ENCODE assay signal across 20 mouse cellular contexts in genomic region chr6:136946241-136946640, GRCm38 (mm10). TPM values are rescaled to one million over a fixed set of nuclear protein-coding genes. Genes with fewer than 3 reads are reported as not detected.
A peak's percentile ranks its signal among the peaks of the same experiment; 100 is the strongest.
DNase-seq lines count a peak whose midpoint lies in the region; ATAC-seq and TF ChIP-seq lines count a peak whose summit lies in the region.
"Had no signal": no experiment of that assay in that cellular context is flagged by ENCODE, and none has a peak within 500 bp of the region (broad histone marks: within the 10 kb centered on the region; RNA-seq: fewer than 3 reads in every experiment).

No protein-coding gene starts in this region.

- no peak overlapping the region for H3K4me2 ChIP-seq in intestine, embryonic 15.5 days (replicated peaks)
- H3K4me2 ChIP-seq in midbrain, postnatal 0 days (ENCODE audit: low read depth, low read length, poor library complexity, severe bottlenecking): no peak overlapping the region
- H3K4me2 ChIP-seq: forebrain, embryonic 12.5 days; heart, embryonic 11.5 days; liver, embryonic 12.5 days; neural tube, embryonic 12.5 days had no signal

- H3K4me1 ChIP-seq in heart, embryonic 10.5 days: peaks cover 17% of the 10 kb centered on the region
- peaks cover 22% of the 10 kb centered on the region; the same call in 1 of the 2 replicates for H3K4me1 ChIP-seq in spleen, adult 2 months (ENCODE audit: control insufficient read depth, insufficient read depth, insufficient read length)
- H3K4me1 ChIP-seq in intestine, embryonic 15.5 days (replicated peaks): peaks cover 6% of the 10 kb centered on the region; the same call in 1 of the 2 replicates
- no peaks in the 10 kb centered on the region for H3K4me1 ChIP-seq in midbrain, postnatal 0 days (ENCODE audit: insufficient read depth, low read length)

- TF ChIP-seq CTCF in spleen, adult 2 months (IDR thresholded peaks at IDR 0.05; ENCODE audit: extremely low read depth, insufficient read depth, insufficient read length, insufficient replicate concordance): no peak
- TF ChIP-seq CTCF in midbrain, postnatal 0 days (IDR thresholded peaks at IDR 0.05): no peak

- H3K36me3 ChIP-seq in heart, embryonic 10.5 days: no peaks in the 10 kb centered on the region
- no peaks in the 10 kb centered on the region for H3K36me3 ChIP-seq in spleen, adult 2 months (ENCODE audit: control insufficient read depth, insufficient read depth, low read length)
- no peaks in the 10 kb centered on the region for H3K36me3 ChIP-seq in intestine, embryonic 15.5 days
- no peaks in the 10 kb centered on the region for H3K36me3 ChIP-seq in midbrain, postnatal 0 days (ENCODE audit: insufficient read depth, low read length)
- H3K36me3 ChIP-seq: forebrain, embryonic 12.5 days; liver, embryonic 12.5 days; neural tube, embryonic 12.5 days had no signal

- H3K27ac ChIP-seq in heart, embryonic 10.5 days: peak overlapping the region; percentile 44; the same call in 1 of the 2 replicates
- H3K27ac ChIP-seq in spleen, adult 2 months (ENCODE audit: insufficient read depth, low read length): peak overlapping the region; percentile 49; the same call in 1 of the 2 replicates
- no peak overlapping the region for H3K27ac ChIP-seq in intestine, embryonic 15.5 days
- H3K27ac ChIP-seq in midbrain, postnatal 0 days (ENCODE audit: low read depth, low read length): no peak overlapping the region
- H3K27ac ChIP-seq: forebrain, embryonic 12.5 days; liver, embryonic 12.5 days; neural tube, embryonic 12.5 days; stomach, postnatal 0 days had no signal

- ATAC-seq in granulocyte monocyte progenitor cell, adult 5-6 weeks (replicated peaks; ENCODE audit: poor library complexity, severe bottlenecking): peak; percentile 85
- no peak for ATAC-seq in intestine, embryonic 15.5 days
- ATAC-seq in midbrain, postnatal 0 days (ENCODE audit: low FRiP score): no peak
- ATAC-seq: Patski had no signal

- no peak overlapping the region for H3K4me3 ChIP-seq in heart, embryonic 10.5 days
- H3K4me3 ChIP-seq in spleen, adult 2 months (ENCODE audit: extremely low read depth, insufficient read depth, insufficient read length): no peak overlapping the region
- no peak overlapping the region for H3K4me3 ChIP-seq in intestine, embryonic 15.5 days (replicated peaks)
- H3K4me3 ChIP-seq in midbrain, postnatal 0 days (ENCODE audit: low read depth, low read length): no peak overlapping the region
- H3K4me3 ChIP-seq: forebrain, embryonic 12.5 days; liver, embryonic 12.5 days; neural tube, embryonic 12.5 days had no signal

- 70% methylated on average over 5 of the region's 5 CpGs for WGBS in heart, embryonic 10.5 days
- 46% methylated on average over 5 of the region's 5 CpGs for WGBS in spleen, adult 2 months
- 63% methylated on average over 5 of the region's 5 CpGs for WGBS in intestine, embryonic 15.5 days
- WGBS in midbrain, postnatal 0 days: 95% methylated on average over 5 of the region's 5 CpGs

- H3K27me3 ChIP-seq in heart, embryonic 10.5 days (ENCODE audit: insufficient read depth, poor library complexity, severe bottlenecking): no peaks in the 10 kb centered on the region
- no peaks in the 10 kb centered on the region for H3K27me3 ChIP-seq in spleen, adult 2 months (ENCODE audit: control insufficient read depth, insufficient read depth, low read length)
- H3K27me3 ChIP-seq in intestine, embryonic 15.5 days (replicated peaks): no peaks in the 10 kb centered on the region
- no peaks in the 10 kb centered on the region for H3K27me3 ChIP-seq in midbrain, postnatal 0 days (ENCODE audit: insufficient read depth, low read length)
- H3K27me3 ChIP-seq: forebrain, embryonic 12.5 days; liver, embryonic 12.5 days; neural tube, embryonic 12.5 days; Patski had no signal

- no peaks in the 10 kb centered on the region for H3K9me3 ChIP-seq in heart, embryonic 10.5 days
- no peaks in the 10 kb centered on the region for H3K9me3 ChIP-seq in intestine, embryonic 15.5 days
- H3K9me3 ChIP-seq in midbrain, postnatal 0 days (ENCODE audit: low read length): no peaks in the 10 kb centered on the region
- H3K9me3 ChIP-seq: forebrain, embryonic 12.5 days; liver, embryonic 12.5 days; neural tube, embryonic 12.5 days had no signal

- no peak for TF ChIP-seq POLR2A in spleen, adult 2 months (IDR thresholded peaks at IDR 0.05; ENCODE audit: low read depth, low read length)

- H3K9ac ChIP-seq in intestine, embryonic 15.5 days: no peak overlapping the region
- no peak overlapping the region for H3K9ac ChIP-seq in midbrain, postnatal 0 days (replicated peaks; ENCODE audit: low read length, poor library complexity, severe bottlenecking)
- H3K9ac ChIP-seq: forebrain, embryonic 12.5 days; liver, embryonic 12.5 days; neural tube, embryonic 12.5 days had no signal

- DNase-seq in heart, embryonic 10.5 days (ENCODE audit: low spot score): no peak
- no peak for DNase-seq in heart, postnatal 4 days
- peak; percentile 79 to 82 for DNase-seq in B cell, adult 2 months
- peak in 1 of 2 experiments; percentile 67 for DNase-seq in spleen, adult 2 months (ENCODE audit: low read depth in 1 of 2, low spot score in 2 of 2)
- no peak for DNase-seq in right cerebral cortex, postnatal 36 days (ENCODE audit: low spot score in 2 of 2)
- DNase-seq in midbrain, postnatal 0 days (ENCODE audit: low spot score): no peak
- DNase-seq: adrenal gland, postnatal 14 days; cerebellum, adult 8-10 months; gastrocnemius, postnatal 25 days; kidney, adult 9 months had no signal

RNA-seq across cellular contexts. Expression of gene Arhgdib, which starts 4.5 kb away (rescaled TPM):
- polyA plus RNA-seq in heart, embryonic 10.5 days (2016; fragmentation: Nextera tagmentation; extraction: Ambion mirVana): 105 and 111 TPM in 2 replicates
- 10 to 100 TPM; 33.6 to 39.4 TPM for total RNA-seq in heart, postnatal 4 days (2021)
- total RNA-seq in granulocyte monocyte progenitor cell, adult 5-6 weeks (2014; fragmentation: Nextera tagmentation): 1,912 and 2,149 TPM in 2 replicates
- total RNA-seq in granulocyte monocyte progenitor cell, adult 5-6 weeks (2017): 1,225 and 1,275 TPM in 2 replicates
- 361 and 386 TPM in 2 replicates for polyA plus RNA-seq in spleen, adult 2 months (2012; rRNA removed)
- polyA plus RNA-seq in intestine, embryonic 15.5 days (2015; fragmentation: Nextera tagmentation; extraction: Ambion mirVana): 44.5 and 47.8 TPM in 2 replicates
- 8.3 and 9.0 TPM in 2 replicates for total RNA-seq in midbrain, postnatal 0 days (2014; rRNA removed)
- 16.1 and 19.0 TPM in 2 replicates for polyA plus RNA-seq in midbrain, postnatal 0 days (2015; fragmentation: Nextera tagmentation; extraction: Ambion mirVana)

RNA-seq across cellular contexts. Expression of gene Pde6h, which starts 22.6 kb away (rescaled TPM):
- not detected in 2 replicates for polyA plus RNA-seq in heart, embryonic 10.5 days (2016; fragmentation: Nextera tagmentation; extraction: Ambion mirVana)
- not detected for total RNA-seq in heart, postnatal 4 days (2021)
- not detected in 2 replicates for total RNA-seq in granulocyte monocyte progenitor cell, adult 5-6 weeks (2014; fragmentation: Nextera tagmentation)
- total RNA-seq in granulocyte monocyte progenitor cell, adult 5-6 weeks (2017): 0.04 TPM in 1 of 2 replicates, not detected in the other
- polyA plus RNA-seq in spleen, adult 2 months (2012; rRNA removed): 0.01 TPM in 1 of 2 replicates, not detected in the other
- polyA plus RNA-seq in intestine, embryonic 15.5 days (2015; fragmentation: Nextera tagmentation; extraction: Ambion mirVana): not detected in 2 replicates
- 0.05 and 0.19 TPM in 2 replicates for total RNA-seq in midbrain, postnatal 0 days (2014; rRNA removed)
- polyA plus RNA-seq in midbrain, postnatal 0 days (2015; fragmentation: Nextera tagmentation; extraction: Ambion mirVana): 0.37 and 0.84 TPM in 2 replicates
- total RNA-seq: gastrocnemius, postnatal 25 days; heart, postnatal 25 days had no signal
- polyA plus RNA-seq: embryonic facial prominence, embryonic 14.5 days; forebrain, embryonic 12.5 days; liver, embryonic 12.5 days; neural tube, embryonic 12.5 days had no signal

RNA-seq across cellular contexts. Expression of gene Erp27, which starts 24.3 kb away (rescaled TPM):
- 0.55 and 0.73 TPM in 2 replicates for polyA plus RNA-seq in heart, embryonic 10.5 days (2016; fragmentation: Nextera tagmentation; extraction: Ambion mirVana)
- total RNA-seq in heart, postnatal 4 days (2021): under 1 TPM in 1 of 2 experiments, not detected in 1; 0.20 TPM
- 1.4 TPM in 1 of 2 replicates, not detected in the other for total RNA-seq in granulocyte monocyte progenitor cell, adult 5-6 weeks (2014; fragmentation: Nextera tagmentation)
- total RNA-seq in granulocyte monocyte progenitor cell, adult 5-6 weeks (2017): 0.77 TPM in 1 of 2 replicates, not detected in the other
- polyA plus RNA-seq in spleen, adult 2 months (2012; rRNA removed): 10.5 and 16.2 TPM in 2 replicates
- polyA plus RNA-seq in intestine, embryonic 15.5 days (2015; fragmentation: Nextera tagmentation; extraction: Ambion mirVana): 14.6 and 37.0 TPM in 2 replicates
- total RNA-seq in midbrain, postnatal 0 days (2014; rRNA removed): not detected in 2 replicates
- polyA plus RNA-seq in midbrain, postnatal 0 days (2015; fragmentation: Nextera tagmentation; extraction: Ambion mirVana): not detected in 2 replicates
- total RNA-seq: adrenal gland, postnatal 14 days; gastrocnemius, postnatal 25 days; heart, postnatal 25 days had no signal
- polyA plus RNA-seq: forebrain, embryonic 12.5 days; neural tube, embryonic 12.5 days had no signal

Comparison
In these comparisons a context has a peak if more than half of its experiments do, and no peak if none do; other contexts are left out.
1. DNase-seq: peak in B cell, adult 2 months (2 of 2); none in heart, embryonic 10.5 days (single experiment), heart, postnatal 4 days (single experiment), right cerebral cortex, postnatal 36 days (0 of 2) and midbrain, postnatal 0 days (single experiment).
2. H3K27ac ChIP-seq: peak in heart, embryonic 10.5 days (single experiment) and spleen, adult 2 months (single experiment); none in intestine, embryonic 15.5 days (single experiment) and midbrain, postnatal 0 days (single experiment).